Mouse (Mus musculus): ENCODE data around the gene Immp2l. TPM values are rescaled to one million over a fixed set of nuclear protein-coding genes. Genes with fewer than 3 reads are reported as not detected.

Immp2l gene
- polyA plus RNA-seq, 1 experiment from 2014 or later, result 12.5 TPM

- no peak for ATAC-seq (ENCODE audit: low read depth)
- H3K27ac ChIP-seq (ENCODE audit: low read length), result no peak overlapping the region
- WGBS (ENCODE audit: insufficient replicate concordance), result 62% methylated on average over 6 of the region's 6 CpGs
These were observed 285.1 kb downstream of the Immp2l start for GRCm38 (mm10) chr12:41308726-41309680.

DNA sequence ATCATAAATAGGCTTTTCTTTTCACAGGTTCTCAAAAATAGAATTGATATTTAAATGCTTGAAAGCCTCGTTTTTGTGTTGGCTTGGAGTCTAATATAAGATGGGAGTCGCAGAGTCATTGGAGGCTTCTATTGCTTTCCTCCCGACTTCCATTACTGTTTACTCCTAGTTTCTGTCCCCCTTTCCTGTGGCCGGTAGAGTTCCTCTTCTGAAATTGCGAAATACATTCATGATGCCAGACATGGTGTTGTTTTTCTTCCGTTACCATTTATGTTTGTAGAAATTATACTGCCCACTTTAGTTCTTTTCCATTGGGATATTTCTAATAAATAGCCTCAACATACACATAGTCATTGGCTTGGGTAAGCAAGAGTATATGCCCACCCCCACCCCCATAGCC is 289.5 kb downstream of the Immp2l start:
- Histone ChIP-seq H3K9me3 (replicated peaks; ENCODE audit: control insufficient read depth, low read length) (no peaks in the 10 kb centered on the region), H3K9ac (ENCODE audit: low read depth, low read length) (no peak overlapping the region), H3K27ac (ENCODE audit: low read length) (no peak overlapping the region), H3K4me3 (ENCODE audit: low read depth, low read length) (no peak overlapping the region), H3K4me2 (ENCODE audit: low read depth, low read length) (no peak overlapping the region), H3K27me3 (ENCODE audit: control insufficient read depth, insufficient read depth, low read depth, low read length) (no peaks in the 10 kb centered on the region), H3K4me1 (ENCODE audit: control insufficient read depth, low read depth, low read length) (no peaks in the 10 kb centered on the region), H3K36me3 (ENCODE audit: control insufficient read depth, insufficient read depth) (no peaks in the 10 kb centered on the region)
- ATAC-seq (ENCODE audit: low read depth), result no peak
- WGBS (ENCODE audit: insufficient replicate concordance), result 45% methylated on average over 6 of the region's 6 CpGs

More at GRCm38 (mm10) chr12:41308726-41309680, 285.1 kb downstream of the Immp2l start:
- no peaks in the 10 kb centered on the region for H3K4me1 ChIP-seq (ENCODE audit: control insufficient read depth, low read depth, low read length)
- no peaks in the 10 kb centered on the region for H3K36me3 ChIP-seq (ENCODE audit: control insufficient read depth, insufficient read depth)
- H3K9me3 ChIP-seq (replicated peaks; ENCODE audit: control insufficient read depth, low read length), result no peaks in the 10 kb centered on the region
- no peak overlapping the region for H3K4me2 ChIP-seq (ENCODE audit: low read depth, low read length)
- H3K9ac ChIP-seq (ENCODE audit: low read depth, low read length), result no peak overlapping the region
- H3K4me3 ChIP-seq (ENCODE audit: low read depth, low read length), result no peak overlapping the region
- no peaks in the 10 kb centered on the region for H3K27me3 ChIP-seq (ENCODE audit: control insufficient read depth, insufficient read depth, low read depth, low read length)

GRCm38 (mm10) chr12:41314811-41315461 is 291.0 kb downstream of the Immp2l start:
- WGBS (ENCODE audit: insufficient replicate concordance), result 45% methylated on average over 11 of the region's 11 CpGs

GRCm38 (mm10) chr12:41315871-41316270 is 292.0 kb downstream of the Immp2l start:
- H3K4me2 ChIP-seq (ENCODE audit: low read depth, low read length), result no peak overlapping the region
- no peak for ATAC-seq (ENCODE audit: low read depth)
- WGBS (ENCODE audit: insufficient replicate concordance), result 63% methylated on average over 4 of the region's 4 CpGs
- H3K4me1 ChIP-seq (ENCODE audit: control insufficient read depth, low read depth, low read length), result no peaks in the 10 kb centered on the region
- H3K4me3 ChIP-seq (ENCODE audit: low read depth, low read length), result no peak overlapping the region
- no peaks in the 10 kb centered on the region for H3K9me3 ChIP-seq (replicated peaks; ENCODE audit: control insufficient read depth, low read length)
- H3K27me3 ChIP-seq (ENCODE audit: control insufficient read depth, insufficient read depth, low read depth, low read length), result no peaks in the 10 kb centered on the region
- H3K27ac ChIP-seq (ENCODE audit: low read length), result no peak overlapping the region
- H3K36me3 ChIP-seq (ENCODE audit: control insufficient read depth, insufficient read depth), result no peaks in the 10 kb centered on the region
- no peak overlapping the region for H3K9ac ChIP-seq (ENCODE audit: low read depth, low read length)

More at GRCm38 (mm10) chr12:41314811-41315461, 291.0 kb downstream of the Immp2l start:
- no peak for ATAC-seq (ENCODE audit: low read depth)
- H3K4me3 ChIP-seq (ENCODE audit: low read depth, low read length), result no peak overlapping the region
- H3K4me2 ChIP-seq (ENCODE audit: low read depth, low read length), result no peak overlapping the region
- H3K36me3 ChIP-seq (ENCODE audit: control insufficient read depth, insufficient read depth), result no peaks in the 10 kb centered on the region
- no peaks in the 10 kb centered on the region for H3K9me3 ChIP-seq (replicated peaks; ENCODE audit: control insufficient read depth, low read length)
- no peak overlapping the region for H3K9ac ChIP-seq (ENCODE audit: low read depth, low read length)
- H3K4me1 ChIP-seq (ENCODE audit: control insufficient read depth, low read depth, low read length), result no peaks in the 10 kb centered on the region
- no peak overlapping the region for H3K27ac ChIP-seq (ENCODE audit: low read length)
- H3K27me3 ChIP-seq (ENCODE audit: control insufficient read depth, insufficient read depth, low read depth, low read length), result no peaks in the 10 kb centered on the region

DNA sequence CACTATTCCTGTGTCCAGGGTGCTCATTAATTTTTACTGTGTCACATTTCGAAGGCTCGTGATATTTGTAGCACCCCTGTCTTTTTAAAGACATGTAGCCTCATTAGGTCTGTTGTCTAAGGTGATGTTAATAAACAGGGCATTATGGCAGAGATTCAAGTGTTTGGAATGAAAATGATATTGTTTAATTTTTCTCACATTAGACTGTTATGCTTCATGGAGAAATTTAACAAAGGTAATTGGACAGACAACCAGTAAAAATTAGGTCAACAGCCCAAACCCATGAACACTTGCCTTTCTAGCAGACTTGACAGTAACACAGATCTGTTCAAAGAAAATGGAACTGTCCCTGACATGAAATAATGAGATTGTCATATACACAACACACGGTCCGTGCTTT is 292.5 kb downstream of the Immp2l start:
- 81% methylated on average over 4 of the region's 4 CpGs for WGBS (ENCODE audit: insufficient replicate concordance)

GRCm38 (mm10) chr12:41317431-41317830 is 293.5 kb downstream of the Immp2l start:
- H3K9me3 ChIP-seq (replicated peaks; ENCODE audit: control insufficient read depth, low read length), result no peaks in the 10 kb centered on the region
- H3K36me3 ChIP-seq (ENCODE audit: control insufficient read depth, insufficient read depth), result no peaks in the 10 kb centered on the region
- H3K9ac ChIP-seq (ENCODE audit: low read depth, low read length), result no peak overlapping the region
- H3K4me1 ChIP-seq (ENCODE audit: control insufficient read depth, low read depth, low read length), result no peaks in the 10 kb centered on the region
- ATAC-seq (ENCODE audit: low read depth), result no peak
- H3K27ac ChIP-seq (ENCODE audit: low read length), result no peak overlapping the region
- no peaks in the 10 kb centered on the region for H3K27me3 ChIP-seq (ENCODE audit: control insufficient read depth, insufficient read depth, low read depth, low read length)
- no peak overlapping the region for H3K4me3 ChIP-seq (ENCODE audit: low read depth, low read length)
- 72% methylated on average over 2 of the region's 2 CpGs for WGBS (ENCODE audit: insufficient replicate concordance)
- no peak overlapping the region for H3K4me2 ChIP-seq (ENCODE audit: low read depth, low read length)

More for the DNA sequence above, 292.5 kb downstream of the Immp2l start:
- Histone ChIP-seq H3K27me3 (ENCODE audit: control insufficient read depth, insufficient read depth, low read depth, low read length) (no peaks in the 10 kb centered on the region), H3K4me2 (ENCODE audit: low read depth, low read length) (no peak overlapping the region), H3K9ac (ENCODE audit: low read depth, low read length) (no peak overlapping the region), H3K4me1 (ENCODE audit: control insufficient read depth, low read depth, low read length) (no peaks in the 10 kb centered on the region), H3K27ac (ENCODE audit: low read length) (no peak overlapping the region), H3K36me3 (ENCODE audit: control insufficient read depth, insufficient read depth) (no peaks in the 10 kb centered on the region), H3K9me3 (replicated peaks; ENCODE audit: control insufficient read depth, low read length) (no peaks in the 10 kb centered on the region), H3K4me3 (ENCODE audit: low read depth, low read length) (no peak overlapping the region)
- no peak for ATAC-seq (ENCODE audit: low read depth)

- ATAC-seq (ENCODE audit: low read depth), result no peak
- H3K27me3 ChIP-seq (ENCODE audit: control insufficient read depth, insufficient read depth, low read depth, low read length), result no peaks in the 10 kb centered on the region
These were observed 298.1 kb downstream of the Immp2l start for GRCm38 (mm10) chr12:41322018-41322417.

GRCm38 (mm10) chr12:41324418-41324817 is 300.5 kb downstream of the Immp2l start:
- H3K9me3 ChIP-seq (replicated peaks; ENCODE audit: control insufficient read depth, low read length), result no peaks in the 10 kb centered on the region
- H3K36me3 ChIP-seq (ENCODE audit: control insufficient read depth, insufficient read depth), result no peaks in the 10 kb centered on the region
- ATAC-seq (ENCODE audit: low read depth), result no peak
- no peaks in the 10 kb centered on the region for H3K27me3 ChIP-seq (ENCODE audit: control insufficient read depth, insufficient read depth, low read depth, low read length)
- no peak overlapping the region for H3K4me3 ChIP-seq (ENCODE audit: low read depth, low read length)
- no peak overlapping the region for H3K4me2 ChIP-seq (ENCODE audit: low read depth, low read length)
- no peak overlapping the region for H3K27ac ChIP-seq (ENCODE audit: low read length)
- no peaks in the 10 kb centered on the region for H3K4me1 ChIP-seq (ENCODE audit: control insufficient read depth, low read depth, low read length)
- H3K9ac ChIP-seq (ENCODE audit: low read depth, low read length), result no peak overlapping the region
- WGBS (ENCODE audit: insufficient replicate concordance), result 29% methylated on average over 2 of the region's 2 CpGs

More at GRCm38 (mm10) chr12:41322018-41322417, 298.1 kb downstream of the Immp2l start:
- Histone ChIP-seq H3K9me3 (replicated peaks; ENCODE audit: control insufficient read depth, low read length) (no peaks in the 10 kb centered on the region), H3K4me1 (ENCODE audit: control insufficient read depth, low read depth, low read length) (no peaks in the 10 kb centered on the region), H3K36me3 (ENCODE audit: control insufficient read depth, insufficient read depth) (no peaks in the 10 kb centered on the region), H3K4me3 (ENCODE audit: low read depth, low read length) (no peak overlapping the region), H3K27ac (ENCODE audit: low read length) (no peak overlapping the region), H3K4me2 (ENCODE audit: low read depth, low read length) (no peak overlapping the region), H3K9ac (ENCODE audit: low read depth, low read length) (no peak overlapping the region)
- 50% methylated on average over 1 of the region's 1 CpGs for WGBS (ENCODE audit: insufficient replicate concordance)

DNA sequence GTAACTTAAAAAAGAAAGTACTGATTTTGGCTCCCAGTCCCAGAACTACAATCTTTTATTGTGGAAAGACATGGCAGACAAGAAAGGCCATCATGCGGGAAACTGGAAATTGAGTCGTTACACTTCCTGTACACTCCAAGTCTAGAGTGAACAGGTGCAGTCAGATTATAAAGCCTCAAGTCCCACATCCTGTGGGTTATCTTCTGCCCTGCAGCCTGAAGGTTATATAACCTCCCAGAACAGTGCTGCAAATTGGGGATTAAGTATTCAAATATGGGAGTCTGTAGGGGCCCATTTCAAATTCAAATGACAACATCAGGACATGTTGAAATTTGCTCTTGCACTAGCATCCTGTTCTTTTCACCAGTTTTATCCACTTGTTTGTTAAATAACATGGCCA is 301.9 kb downstream of the Immp2l start:
- no peaks in the 10 kb centered on the region for H3K9me3 ChIP-seq (replicated peaks; ENCODE audit: control insufficient read depth, low read length)
- H3K4me1 ChIP-seq (ENCODE audit: control insufficient read depth, low read depth, low read length), result no peaks in the 10 kb centered on the region
- H3K4me2 ChIP-seq (ENCODE audit: low read depth, low read length), result no peak overlapping the region
- ATAC-seq (ENCODE audit: low read depth), result no peak
- H3K9ac ChIP-seq (ENCODE audit: low read depth, low read length), result no peak overlapping the region
- WGBS (ENCODE audit: insufficient replicate concordance), result 30% methylated on average over 2 of the region's 2 CpGs
- H3K27me3 ChIP-seq (ENCODE audit: control insufficient read depth, insufficient read depth, low read depth, low read length), result no peaks in the 10 kb centered on the region
- H3K27ac ChIP-seq (ENCODE audit: low read length), result no peak overlapping the region
- H3K4me3 ChIP-seq (ENCODE audit: low read depth, low read length), result no peak overlapping the region
- no peaks in the 10 kb centered on the region for H3K36me3 ChIP-seq (ENCODE audit: control insufficient read depth, insufficient read depth)

Data from liver, embryonic 16.5 days (tissue).